Mouse (Mus musculus): ENCODE results near the gene Ift172.

GRCm38 (mm10) chr5:31253806-31254205, 37.1 kb downstream of the Ift172 start:
- TF ChIP-seq POLR2A (IDR thresholded peaks at IDR 0.05; ENCODE audit: control insufficient read depth in 1 of 2, insufficient read depth in 1 of 2, low read depth in 1 of 2, low read length in 2 of 2, poor library complexity in 1 of 2): no peak
- TF ChIP-seq CTCF (IDR thresholded peaks at IDR 0.05 in 2 of 3, conservative IDR thresholded peaks at IDR 0.05 in 1 of 3; ENCODE audit: control insufficient read depth in 1 of 3, insufficient read depth in 1 of 3, low read depth in 2 of 3, low read length in 3 of 3, poor library complexity in 1 of 3, severe bottlenecking in 1 of 3): no peak
- TF ChIP-seq MAX (IDR thresholded peaks at IDR 0.05; ENCODE audit: low read length): no peak
- TF ChIP-seq ZC3H11A (IDR thresholded peaks at IDR 0.05; ENCODE audit: low read depth, low read length): no peak
- TF ChIP-seq USF2 (IDR thresholded peaks at IDR 0.05; ENCODE audit: borderline replicate concordance in 1 of 2, insufficient read depth in 1 of 2, low read depth in 1 of 2, low read length in 2 of 2): no peak
- TF ChIP-seq MAZ (IDR thresholded peaks at IDR 0.05; ENCODE audit: low read depth, low read length): no peak
- TF ChIP-seq USF1 (IDR thresholded peaks at IDR 0.05; ENCODE audit: low read depth, low read length): no peak
- no peak for TF ChIP-seq ETS1 (IDR thresholded peaks at IDR 0.05; ENCODE audit: low read depth, low read length)
- TF ChIP-seq HCFC1 (IDR thresholded peaks at IDR 0.05; ENCODE audit: low read depth, low read length): no peak
- TF ChIP-seq TAL1 (IDR thresholded peaks at IDR 0.05; ENCODE audit: low read length): no peak
- no peak for TF ChIP-seq RAD21 (IDR thresholded peaks at IDR 0.05; ENCODE audit: low read depth, low read length)
- TF ChIP-seq GABPA (IDR thresholded peaks at IDR 0.05; ENCODE audit: low read depth, low read length): no peak
- no peak for TF ChIP-seq ELF1 (IDR thresholded peaks at IDR 0.05; ENCODE audit: low read depth, low read length)
